Mouse (Mus musculus): ENCODE measurements around the gene Ovol3. TPM values are rescaled to one million over a fixed set of nuclear protein-coding genes. Genes with fewer than 3 reads are reported as not detected.

Ovol3 gene
- polyA plus RNA-seq, 1 experiment from 2014 or later: not detected

DNA sequence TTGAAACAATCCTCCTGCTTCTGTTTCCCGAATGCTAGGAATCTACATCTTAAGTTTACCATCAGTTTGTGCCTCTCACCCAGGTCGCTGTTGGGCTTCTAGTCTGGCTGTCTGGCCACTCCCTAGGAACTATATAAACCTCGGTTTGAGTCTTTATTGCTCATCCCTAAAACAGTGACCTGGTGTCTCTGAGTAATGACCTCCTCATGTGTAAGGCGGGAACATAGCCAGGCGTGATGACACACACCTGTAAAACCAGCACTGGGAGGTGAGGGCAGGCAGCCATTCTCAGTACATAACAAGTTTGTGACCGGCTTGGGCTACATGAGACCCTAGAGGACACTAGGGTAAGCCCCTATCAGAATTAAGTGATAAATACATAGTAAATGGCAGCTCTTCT is 40.1 kb downstream of the Ovol3 start:
- ChIA-PET POLR2A (interaction anchor here (1.2 kb wide), 1 partner anchor 14 kb away, joined by 3 read pairs; no protein-coding TSS in a partner anchor), CTCF (interaction anchor here (1.4 to 1.9 kb wide), 2 partner anchors 10 to 17 kb away, joined by 3 to 5 read pairs; no protein-coding TSS in a partner anchor)
- no peaks in the 10 kb centered on the region for H3K27me3 ChIP-seq
- no peak for TF ChIP-seq CTCF (IDR thresholded peaks at IDR 0.05)
- in situ Hi-C loops (cut with MboI; ENCODE audit: low pct_unique_long_range_greater_than_20kb): no loop called here
- ATAC-seq (no peak), DNase-seq (ENCODE audit: low read depth, low spot score) (no peak)

DNA sequence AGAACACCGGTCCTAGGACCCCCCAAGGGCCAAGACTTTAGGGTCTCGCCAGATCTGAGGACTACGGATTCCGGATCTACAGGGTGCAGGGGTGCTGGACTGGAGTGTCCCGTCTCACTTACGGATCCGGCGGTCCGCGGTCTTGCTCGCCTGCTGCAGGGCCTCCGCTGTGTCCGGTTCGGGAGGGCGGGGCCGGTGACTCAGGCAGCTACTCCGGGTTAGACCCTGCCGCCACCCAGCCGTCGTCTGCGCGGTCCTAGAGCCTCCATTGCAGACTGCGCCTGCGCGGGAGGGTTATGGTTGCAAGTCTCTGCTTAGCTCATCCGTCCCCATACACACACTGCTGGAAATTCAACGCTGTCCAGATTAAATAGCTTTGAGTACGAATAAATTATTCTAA is 40.6 kb downstream of the Ovol3 start:
- ChIA-PET POLR2A (interaction anchor here (1.2 kb wide), 1 partner anchor 13 kb away, joined by 3 read pairs; no protein-coding TSS in a partner anchor), CTCF (interaction anchor here (1.2 to 1.4 kb wide), 3 partner anchors 11 to 22 kb away, joined by 3 to 6 read pairs (median 5); no protein-coding TSS in a partner anchor)
- peak; percentile 79 for DNase-seq (ENCODE audit: low read depth, low spot score)
- no peaks in the 10 kb centered on the region for H3K27me3 ChIP-seq
- in situ Hi-C loops (cut with MboI; ENCODE audit: low pct_unique_long_range_greater_than_20kb): no loop called here
- TF ChIP-seq CTCF (IDR thresholded peaks at IDR 0.05): no peak
- peak; percentile 72 for ATAC-seq

DNA sequence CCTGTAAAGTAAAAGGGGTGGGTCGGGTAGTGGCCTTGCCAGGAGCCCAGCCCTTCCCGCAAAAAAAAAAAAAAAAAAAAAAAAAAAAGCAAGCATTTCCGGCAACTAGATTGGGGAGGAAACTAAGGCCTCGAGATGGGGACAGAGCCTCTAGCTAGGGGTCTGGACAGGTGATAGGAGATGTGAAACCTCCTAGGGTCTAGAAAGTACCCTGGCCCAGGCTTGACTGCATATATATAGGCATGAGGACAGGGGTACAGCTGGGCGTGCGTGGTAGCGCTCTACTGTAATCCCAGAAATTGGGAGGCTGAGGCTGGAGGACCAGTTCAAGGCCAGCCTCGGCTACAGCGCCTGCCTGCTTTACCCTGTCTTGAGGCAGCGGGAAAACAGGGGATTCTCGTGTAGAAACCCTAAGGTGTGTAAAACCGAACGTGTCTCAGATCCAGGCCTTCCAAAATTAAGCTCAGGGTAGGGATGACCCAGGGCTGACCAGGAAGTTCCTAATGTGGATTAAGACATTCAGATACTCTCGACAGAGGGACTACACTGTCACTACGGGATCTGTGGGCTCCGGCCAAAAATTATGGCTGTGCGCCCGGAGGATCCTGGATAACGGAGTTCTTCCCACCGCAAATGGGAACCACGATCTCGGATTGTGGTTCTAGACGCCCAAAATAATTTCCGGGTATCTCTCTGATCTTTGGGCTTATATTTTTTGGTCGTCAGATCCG is 41.3 kb downstream of the Ovol3 start:
- in situ Hi-C loops (cut with MboI; ENCODE audit: low pct_unique_long_range_greater_than_20kb): no loop called here
- ATAC-seq (no peak), DNase-seq (ENCODE audit: low read depth, low spot score) (no peak)
- POLR2A ChIA-PET: interaction anchor here (0.6 to 1.2 kb wide), 4 partner anchors 13 to 182 kb away, joined by 3 to 4 read pairs (median 3); no protein-coding TSS in a partner anchor
- no peaks in the 10 kb centered on the region for H3K27me3 ChIP-seq
- no peak for TF ChIP-seq CTCF (IDR thresholded peaks at IDR 0.05)
- CTCF ChIA-PET: interaction anchor here (1.2 to 1.4 kb wide), 3 partner anchors 11 to 23 kb away, joined by 3 to 6 read pairs (median 5); no protein-coding TSS in a partner anchor

DNA sequence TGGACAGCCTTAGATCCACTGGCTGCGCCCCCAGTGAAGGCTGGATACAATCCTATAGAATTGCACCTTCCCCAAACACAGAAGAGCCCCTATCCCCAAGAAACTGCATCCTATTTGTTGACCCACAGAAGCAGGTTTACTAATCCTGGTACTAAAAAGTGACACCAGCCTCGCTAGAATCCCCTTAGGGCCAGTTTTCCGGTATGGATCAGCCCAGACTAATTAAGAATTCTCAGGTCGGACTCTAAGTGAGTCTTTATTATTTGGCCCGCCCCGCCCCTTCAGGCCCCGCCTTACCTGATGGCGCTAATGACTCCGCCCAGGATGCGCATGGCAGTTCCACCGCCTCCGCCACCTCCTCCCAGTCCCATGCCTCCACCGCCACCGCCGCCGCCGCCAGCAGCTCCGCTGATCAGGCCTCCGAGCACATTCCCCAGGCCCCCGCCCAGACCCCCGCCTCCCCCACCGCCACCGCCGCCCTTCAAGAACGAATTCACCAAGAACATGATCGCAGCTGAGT is 41.9 kb downstream of the Ovol3 start:
- peak; percentile 38 for ATAC-seq
- TF ChIP-seq CTCF (IDR thresholded peaks at IDR 0.05): no peak
- no peak for DNase-seq (ENCODE audit: low read depth, low spot score)
- ChIA-PET CTCF (interaction anchor here (1.2 to 1.3 kb wide), 3 partner anchors 12 to 24 kb away, joined by 5 to 6 read pairs (median 5); no protein-coding TSS in a partner anchor), POLR2A (interaction anchor here (0.8 to 1.1 kb wide), 2 partner anchors 12 to 15 kb away, joined by 3 to 4 read pairs; no protein-coding TSS in a partner anchor)
- in situ Hi-C loops (cut with MboI; ENCODE audit: low pct_unique_long_range_greater_than_20kb): no loop called here
- no peaks in the 10 kb centered on the region for H3K27me3 ChIP-seq

DNA sequence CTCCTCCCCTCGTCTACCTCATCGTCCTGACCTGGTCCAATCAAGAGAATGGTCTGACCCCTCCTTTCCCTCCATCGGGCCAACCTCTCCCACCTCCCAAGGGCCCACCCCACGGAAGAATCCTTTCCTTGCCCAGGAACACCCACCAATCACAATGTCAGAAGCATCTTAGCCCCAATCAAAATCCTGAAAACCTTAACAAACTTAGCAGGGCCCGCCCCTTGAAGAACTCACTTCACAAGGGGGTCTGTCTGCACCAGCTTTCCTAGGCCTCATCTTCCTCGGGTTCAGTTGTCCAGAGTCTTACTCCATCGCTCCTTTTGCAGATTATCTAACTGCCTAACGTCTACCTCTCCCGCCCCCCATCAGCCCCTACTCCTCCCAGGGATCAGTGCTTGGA is 42.5 kb downstream of the Ovol3 start:
- no peak for TF ChIP-seq CTCF (IDR thresholded peaks at IDR 0.05)
- ChIA-PET CTCF (interaction anchor here (1.2 kb wide), 1 partner anchor 12 kb away, joined by 5 read pairs; no protein-coding TSS in a partner anchor), POLR2A (interaction anchor here (1.1 kb wide), 1 partner anchor 11 kb away, joined by 4 read pairs; no protein-coding TSS in a partner anchor)
- no peak for ATAC-seq
- H3K27me3 ChIP-seq: no peaks in the 10 kb centered on the region
- DNase-seq (ENCODE audit: low read depth, low spot score): no peak
- in situ Hi-C loops (cut with MboI; ENCODE audit: low pct_unique_long_range_greater_than_20kb): no loop called here

DNA sequence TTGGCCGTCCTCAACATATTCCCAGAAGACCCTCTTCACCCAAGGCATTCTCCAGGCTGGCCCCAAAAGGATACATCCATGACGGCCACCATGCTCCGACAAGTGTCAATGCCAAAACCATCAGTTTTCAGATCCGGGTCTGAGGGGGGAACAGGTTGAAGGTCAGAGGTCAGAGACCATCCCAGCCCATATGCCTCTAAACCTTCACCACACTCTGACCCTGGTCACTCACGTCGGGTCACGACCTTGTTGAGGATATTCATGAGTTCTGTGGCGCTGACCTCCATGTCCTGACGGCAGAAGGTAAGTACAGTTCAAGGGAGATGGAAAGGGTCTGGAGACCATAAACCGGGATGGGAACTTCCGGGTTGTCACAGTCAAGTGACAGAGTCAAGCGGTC is 43.4 kb downstream of the Ovol3 start:
- in situ Hi-C loops (cut with MboI; ENCODE audit: low pct_unique_long_range_greater_than_20kb): no loop called here
- ChIA-PET POLR2A (no interaction called here), CTCF (no interaction called here)
- TF ChIP-seq CTCF (IDR thresholded peaks at IDR 0.05): no peak
- no peak for DNase-seq (ENCODE audit: low read depth, low spot score)
- H3K27me3 ChIP-seq: no peaks in the 10 kb centered on the region
- ATAC-seq: no peak

DNA sequence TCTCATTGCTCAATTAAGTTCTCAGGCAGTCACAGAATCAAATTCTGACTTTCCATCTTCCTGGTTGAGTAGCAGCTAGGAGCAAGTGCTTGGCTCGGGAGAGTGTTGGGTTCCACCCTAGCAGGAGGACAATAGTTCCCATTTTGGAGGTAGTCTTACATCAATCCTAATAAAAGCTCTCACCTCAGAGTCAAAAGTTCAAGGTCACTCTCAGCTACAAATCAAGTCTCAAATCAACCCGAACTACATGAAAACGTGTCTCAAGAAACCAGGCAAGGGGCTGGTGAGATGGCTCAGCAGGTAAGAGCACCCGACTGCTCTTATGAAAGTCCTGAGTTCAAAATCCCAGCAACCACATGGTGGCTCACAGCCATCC is 46.4 kb downstream of the Ovol3 start:
- DNase-seq (ENCODE audit: low read depth, low spot score): no peak
- TF ChIP-seq CTCF (IDR thresholded peaks at IDR 0.05): no peak
- H3K27me3 ChIP-seq: no peaks in the 10 kb centered on the region
- POLR2A ChIA-PET: interaction anchor here (0.6 to 0.9 kb wide), 2 partner anchors 10 to 648 kb away, joined by 4 to 8 read pairs; no protein-coding TSS in a partner anchor
- CTCF ChIA-PET: interaction anchor here (1.0 to 2.3 kb wide), 2 partner anchors 10 to 15 kb away, joined by 3 to 12 read pairs; partner anchors contain the start of gene Capns1
- in situ Hi-C loops (cut with MboI; ENCODE audit: low pct_unique_long_range_greater_than_20kb): no loop called here
- no peak for ATAC-seq

DNA sequence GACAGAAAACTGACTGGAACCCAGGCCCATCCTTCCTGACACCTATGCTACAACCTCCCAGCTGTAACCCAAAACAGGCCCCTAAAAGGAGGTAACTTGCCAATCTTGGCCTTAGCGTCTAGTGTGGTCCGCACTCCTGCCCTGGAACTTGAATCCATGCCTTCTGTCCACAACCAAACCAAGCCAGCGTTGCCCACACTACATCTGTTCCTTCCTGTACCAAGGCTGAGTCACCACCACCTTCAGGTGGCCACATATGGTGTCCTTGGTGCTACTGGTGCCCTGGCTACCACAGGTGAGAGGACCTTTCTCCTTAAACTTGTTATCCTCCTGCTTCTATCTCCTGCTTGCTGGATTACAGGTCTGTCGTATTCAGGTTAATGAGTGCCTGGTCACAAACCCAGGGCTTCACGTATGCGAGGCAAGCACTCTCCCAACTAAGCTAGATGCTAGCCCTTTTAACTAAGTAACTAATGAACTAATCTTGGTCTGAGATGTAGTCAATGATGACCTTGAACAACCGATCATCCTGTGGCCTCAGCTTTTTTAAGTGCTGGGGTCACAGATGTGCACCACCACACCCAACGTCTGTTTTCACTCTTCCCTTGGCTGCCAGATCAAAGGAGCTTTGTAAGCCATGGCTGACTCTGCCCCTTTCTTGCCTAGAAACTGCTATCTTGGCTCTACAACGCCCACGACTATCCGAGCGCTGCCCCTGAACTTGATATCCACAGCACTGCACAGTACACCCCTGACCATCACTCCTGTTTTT is 47.0 kb downstream of the Ovol3 start:
- no peak for ATAC-seq
- in situ Hi-C loops (cut with MboI; ENCODE audit: low pct_unique_long_range_greater_than_20kb): no loop called here
- ChIA-PET POLR2A (interaction anchor here (0.9 kb wide), 1 partner anchor 11 kb away, joined by 4 read pairs; no protein-coding TSS in a partner anchor), CTCF (interaction anchor here (1.0 to 2.3 kb wide), 3 partner anchors 10 to 18 kb away, joined by 3 to 12 read pairs (median 3); partner anchors contain the start of gene Capns1)
- H3K27me3 ChIP-seq: no peaks in the 10 kb centered on the region
- TF ChIP-seq CTCF (IDR thresholded peaks at IDR 0.05): no peak
- DNase-seq (ENCODE audit: low read depth, low spot score): no peak

DNA sequence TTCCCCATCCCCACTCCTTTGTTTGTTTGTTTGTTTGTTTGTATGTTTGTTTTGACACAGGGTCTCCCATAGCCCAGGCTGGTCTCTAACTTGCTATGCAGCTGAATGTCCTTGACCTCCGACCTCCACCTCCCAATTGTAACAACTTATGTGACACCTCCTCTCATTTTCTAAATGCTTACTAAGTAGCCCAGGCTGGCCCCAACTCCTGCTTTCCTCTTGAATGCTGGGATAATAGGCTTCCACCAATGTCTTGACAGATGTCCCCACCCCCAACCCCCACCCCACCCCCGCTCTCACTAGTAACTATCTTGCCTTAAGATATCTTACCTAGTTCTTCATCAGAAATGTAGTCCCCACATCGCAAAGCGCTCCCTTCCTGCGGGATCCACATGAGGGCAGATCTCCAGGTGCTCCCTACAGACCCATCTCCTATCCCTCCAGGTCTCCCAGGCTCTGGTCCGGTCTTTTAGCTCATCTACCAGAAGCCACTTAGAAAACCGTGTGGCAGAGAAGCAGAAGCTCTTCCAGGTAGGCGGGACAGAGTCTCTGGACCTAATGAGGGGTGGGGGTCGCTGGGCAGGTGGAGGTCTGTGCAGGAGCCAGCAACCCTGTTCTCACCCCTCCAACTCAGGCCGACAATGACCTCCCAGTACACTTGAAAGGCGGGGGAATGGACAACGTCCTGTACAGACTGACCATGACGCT is 50.7 kb downstream of the Ovol3 start:
- TF ChIP-seq CTCF (IDR thresholded peaks at IDR 0.05): no peak
- in situ Hi-C loops (cut with MboI; ENCODE audit: low pct_unique_long_range_greater_than_20kb): no loop called here
- ATAC-seq: no peak
- ChIA-PET POLR2A (interaction anchor here (0.6 kb wide), 1 partner anchor 86 kb away, joined by 8 read pairs; no protein-coding TSS in a partner anchor), CTCF (interaction anchor here (1.2 to 1.9 kb wide), 2 partner anchors 14 to 32 kb away, joined by 3 to 11 read pairs; partner anchors contain the start of gene Capns1)
- no peaks in the 10 kb centered on the region for H3K27me3 ChIP-seq
- DNase-seq (ENCODE audit: low read depth, low spot score): no peak

All from Patski (cell line).